Mouse (Mus musculus) bone marrow macrophage, adult 2 months (primary cell): Measurements from ENCODE around the gene C330007P06Rik. TPM values are rescaled to one million over a fixed set of nuclear protein-coding genes. Genes with fewer than 3 reads are reported as not detected.
"Not testable (repeated sequence)": the region's sequence is repeated elsewhere in the genome, so short reads cannot be mapped to it uniquely, and the experiment has no call there.

ENCODE experiments used
- H3K27ac ChIP-seq: 2 replicates; pipeline ENCODE4 v1.5.1; 2012; ENCODE audit warnings: low read depth, low read length; ENCODE audit not compliant: insufficient read depth
- H3K4me1 ChIP-seq: 2 replicates; pipeline ENCODE4 v1.6.1; 2012; ENCODE audit warnings: low read length; ENCODE audit not compliant: control insufficient read depth, insufficient read depth
- H3K4me3 ChIP-seq: 2 replicates; pipeline ENCODE4 v1.5.1; 2012; ENCODE audit warnings: mild to moderate bottlenecking, low read length, moderate library complexity; ENCODE audit not compliant: insufficient read depth
- CTCF ChIP-seq: IDR thresholded peaks from 2 replicates; pipeline ENCODE4 v1.5.1; 2012; ENCODE audit warnings: low read depth, mild to moderate bottlenecking, low read length, moderate library complexity
- POLR2A ChIP-seq: IDR thresholded peaks from 2 replicates; pipeline ENCODE4 v1.6.1; 2012; ENCODE audit warnings: mild to moderate bottlenecking, low read depth, low read length, borderline replicate concordance
- polyA plus RNA-seq: library from polyadenylated mRNA; stranded (reverse); fragments of >200 nt; gene quantifications from 2 replicates; pipeline ENCODE4 v1.2.4, GENCODE M21; 2012; ENCODE audit not compliant: missing spikeins, insufficient read depth, insufficient read length

C330007P06Rik gene
- polyA plus RNA-seq, result 38.2 and 42.6 TPM in 2 replicates

- Histone ChIP-seq H3K27ac (peak within 1 kb of the TSS; percentile 21), H3K4me3 (peak within 1 kb of the TSS; percentile 76), H3K4me1 (peaks cover 6% of the 10 kb centered on the region; the same call in 1 of the 2 replicates)
- TF ChIP-seq CTCF, result no peak
- no peak for TF ChIP-seq POLR2A
Measured at GRCm38 (mm10) chrX:36873765-36874164, at the start of gene C330007P06Rik, which contains the start of gene Ube2a. Gene C330007P06Rik (minus strand): TSS chrX:36874111. Gene Ube2a (plus strand): TSS chrX:36873900.

GRCm38 (mm10) chrX:36921346-36921745 lies 47.4 kb upstream of the C330007P06Rik start:
- Histone ChIP-seq H3K27ac (no peak overlapping the region), H3K4me1 (no peaks in the 10 kb centered on the region), H3K4me3 (no peak overlapping the region)
- no peak for TF ChIP-seq POLR2A
- no peak for TF ChIP-seq CTCF

GRCm38 (mm10) chrX:36917749-36918148 lies 43.8 kb upstream of the C330007P06Rik start:
- no peak overlapping the region for H3K4me3 ChIP-seq
- no peaks in the 10 kb centered on the region for H3K4me1 ChIP-seq
- TF ChIP-seq POLR2A, result no peak
- no peak for TF ChIP-seq CTCF
- no peak overlapping the region for H3K27ac ChIP-seq

GRCm38 (mm10) chrX:36911343-36911742 lies 37.4 kb upstream of the C330007P06Rik start:
- TF ChIP-seq CTCF, result no peak
- TF ChIP-seq POLR2A, result no peak
- H3K27ac ChIP-seq, result no peak overlapping the region
- H3K4me3 ChIP-seq, result no peak overlapping the region
- H3K4me1 ChIP-seq, result peaks cover 11% of the 10 kb centered on the region

- H3K4me3 ChIP-seq, result no peak overlapping the region
- H3K27ac ChIP-seq, result no peak overlapping the region
- H3K4me1 ChIP-seq, result peaks cover 11% of the 10 kb centered on the region
- TF ChIP-seq POLR2A, result no peak
- no peak for TF ChIP-seq CTCF
Measured at GRCm38 (mm10) chrX:36906539-36906938, 32.6 kb upstream of the C330007P06Rik start.

GRCm38 (mm10) chrX:36903115-36903768 lies 29.3 kb upstream of the C330007P06Rik start:
- H3K4me1 ChIP-seq, result peaks cover 11% of the 10 kb centered on the region
- peak overlapping the region; percentile 76 for H3K4me3 ChIP-seq
- TF ChIP-seq POLR2A (no peak), CTCF (no peak)
- peak overlapping the region; percentile 55 for H3K27ac ChIP-seq

GRCm38 (mm10) chrX:36902321-36903114 lies 28.6 kb upstream of the C330007P06Rik start, which contains the start of gene Nkrf:
Gene Nkrf (minus strand): TSS chrX:36902899.
- Histone ChIP-seq H3K27ac (peak within 1 kb of the TSS; percentile 55), H3K4me3 (peak within 1 kb of the TSS; percentile 76), H3K4me1 (peaks cover 4% of the 10 kb centered on the region)
- TF ChIP-seq POLR2A, result no peak
- no peak for TF ChIP-seq CTCF

GRCm38 (mm10) chrX:36901655-36902054 lies 27.7 kb upstream of the C330007P06Rik start:
- no peak overlapping the region for H3K27ac ChIP-seq
- H3K4me3 ChIP-seq, result peak overlapping the region; percentile 76
- H3K4me1 ChIP-seq, result no peaks in the 10 kb centered on the region
- TF ChIP-seq CTCF (no peak), POLR2A (no peak)

- H3K27ac ChIP-seq, H3K4me1 ChIP-seq, H3K4me3 ChIP-seq: not testable (repeated sequence)
Measured at GRCm38 (mm10) chrX:36898931-36899330, 25.0 kb upstream of the C330007P06Rik start.

GRCm38 (mm10) chrX:36884719-36885118 lies 10.8 kb upstream of the C330007P06Rik start:
- H3K4me1 ChIP-seq, result no peaks in the 10 kb centered on the region
- no peak for TF ChIP-seq POLR2A
- TF ChIP-seq CTCF, result no peak
- H3K4me3 ChIP-seq, result no peak overlapping the region
- no peak overlapping the region for H3K27ac ChIP-seq
